Mouse (Mus musculus) layer of hippocampus, postnatal 36 days (tissue): Measurements from ENCODE around the gene Sh3pxd2a. TPM values are rescaled to one million over a fixed set of nuclear protein-coding genes. Genes with fewer than 3 reads are reported as not detected.

Experiments
- DNase-seq, 2 experiments: peaks; one replicate each; pipeline ENCODE4 v3.0.0; 2022
- total RNA-seq, 2 experiments: library from RNA; stranded (reverse); gene quantifications; 2 replicates each; pipeline ENCODE4 v1.2.3; 2021

The Sh3pxd2a gene
- total RNA-seq, 2 experiments from 2014 or later, result 32.8 to 38.8 TPM

DNA sequence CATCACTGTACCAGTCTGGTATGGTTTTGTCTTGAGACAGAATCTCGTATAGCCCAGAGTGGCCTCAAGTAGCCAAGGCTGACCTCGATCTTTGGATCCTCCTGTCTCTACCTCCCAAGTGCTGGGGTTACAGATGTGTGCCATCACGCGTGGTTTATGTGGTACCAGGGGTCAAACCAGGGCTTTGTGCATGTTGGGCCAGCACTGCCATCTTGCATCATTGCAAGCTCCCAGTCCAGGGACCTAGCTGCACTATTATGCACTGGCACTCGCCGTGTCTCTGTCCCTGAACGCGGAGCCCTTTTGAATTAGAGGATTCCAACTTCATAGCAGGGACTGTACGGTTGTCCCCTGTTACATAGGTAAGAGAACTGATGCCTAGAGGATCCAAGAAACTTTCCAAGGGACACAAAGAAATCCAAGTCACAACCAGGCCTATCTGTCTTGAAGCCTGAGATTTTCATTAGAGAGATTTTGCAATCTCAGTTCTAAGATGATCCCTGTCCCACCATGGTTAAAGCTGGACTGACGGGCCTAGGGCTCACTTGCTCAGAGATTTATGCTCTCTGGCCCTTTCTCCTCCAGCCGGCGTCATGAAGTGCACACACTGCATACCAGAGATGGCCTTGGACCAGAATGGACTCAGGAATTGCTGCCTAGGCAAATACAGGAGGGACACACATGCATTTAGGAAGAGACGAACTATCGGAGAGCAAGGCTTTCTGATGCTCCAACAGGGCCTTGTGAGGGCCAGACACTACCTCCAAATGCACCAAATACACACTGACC lies 157.9 kb downstream of the Sh3pxd2a start:
- no peak for DNase-seq

GRCm38 (mm10) chr19:47305401-47305800 lies 158.8 kb downstream of the Sh3pxd2a start:
- DNase-seq, result no peak

DNA sequence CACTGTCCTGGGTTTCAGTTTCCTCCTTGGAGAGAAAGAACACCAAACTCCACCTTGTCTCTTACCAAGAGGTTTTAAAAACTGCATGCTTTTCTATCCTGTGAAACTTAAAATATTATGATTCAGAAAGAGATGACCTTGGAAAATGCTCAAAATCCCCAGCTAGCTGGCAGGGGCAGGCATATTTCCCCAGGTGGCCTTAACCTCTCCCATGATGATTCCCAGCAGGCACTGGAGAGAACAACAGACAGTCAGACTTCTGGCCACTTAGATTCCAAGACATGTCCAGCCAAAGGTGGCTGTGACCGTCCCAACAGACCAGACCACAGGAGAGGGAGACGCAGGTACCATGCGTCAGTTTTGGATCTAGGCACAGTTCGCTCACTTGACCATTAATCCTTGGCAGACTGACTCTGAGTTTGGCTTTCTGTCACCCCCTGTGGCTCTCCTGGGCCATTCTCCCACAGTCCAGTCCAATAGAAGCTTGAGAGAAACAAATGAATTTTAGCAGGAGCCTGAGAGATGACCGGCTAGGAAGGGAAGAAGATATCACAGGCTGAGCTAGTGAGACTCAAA lies 159.9 kb downstream of the Sh3pxd2a start:
- no peak for DNase-seq

DNA sequence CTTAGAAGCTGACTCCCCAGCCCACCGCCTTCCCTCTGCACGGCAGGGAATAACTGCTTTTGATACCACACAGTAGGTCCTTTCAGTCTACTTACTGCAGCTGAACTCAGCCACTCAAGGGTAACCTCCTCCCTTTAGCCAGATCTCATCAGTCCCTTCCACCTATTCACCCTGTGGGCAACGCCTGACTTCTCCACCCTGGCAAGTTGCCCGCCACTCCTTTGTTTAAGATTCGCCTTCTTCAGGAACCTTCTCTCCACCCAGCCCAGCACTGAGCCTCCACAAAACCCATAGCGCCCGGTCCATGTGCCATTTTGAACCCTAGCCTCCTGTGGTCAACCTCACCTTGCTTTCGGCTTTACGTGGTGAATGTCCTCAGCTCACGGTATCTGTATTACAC lies 161.1 kb downstream of the Sh3pxd2a start:
- DNase-seq, result no peak

DNA sequence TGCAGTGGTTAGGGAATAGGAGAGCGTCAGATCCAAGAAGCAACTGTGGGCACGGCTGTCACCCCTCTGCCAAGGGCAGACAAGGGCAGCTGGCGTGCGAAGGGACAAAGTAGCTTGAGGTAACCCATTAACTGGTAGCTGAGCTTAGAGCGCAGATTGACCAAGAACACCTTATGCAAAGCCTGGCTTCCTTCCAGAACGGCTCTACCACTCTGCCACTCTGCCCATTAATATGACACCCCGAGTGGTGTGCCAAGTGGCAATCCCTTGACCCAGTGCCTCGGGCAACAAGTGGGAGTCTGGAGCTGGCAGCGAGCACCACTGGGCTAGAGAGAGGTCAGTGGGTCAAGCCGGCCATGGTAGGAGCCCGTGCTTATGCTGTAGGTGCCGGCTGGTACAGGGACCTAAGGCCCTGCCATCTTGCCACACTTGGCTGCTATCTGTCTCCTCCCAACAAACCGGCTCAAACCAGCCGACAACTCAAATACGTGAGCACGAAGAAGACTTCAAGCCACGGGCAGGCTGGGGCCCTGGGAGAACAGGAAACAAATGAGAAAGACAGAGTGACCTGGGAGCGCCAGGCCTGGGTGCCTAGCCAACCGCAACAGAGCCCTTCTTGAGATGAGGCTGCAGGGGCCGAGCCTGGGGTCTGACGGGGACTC lies 161.9 kb downstream of the Sh3pxd2a start:
- DNase-seq, result no peak

- no peak for DNase-seq
Observed at GRCm38 (mm10) chr19:47301303-47302190, 162.7 kb downstream of the Sh3pxd2a start.

DNA sequence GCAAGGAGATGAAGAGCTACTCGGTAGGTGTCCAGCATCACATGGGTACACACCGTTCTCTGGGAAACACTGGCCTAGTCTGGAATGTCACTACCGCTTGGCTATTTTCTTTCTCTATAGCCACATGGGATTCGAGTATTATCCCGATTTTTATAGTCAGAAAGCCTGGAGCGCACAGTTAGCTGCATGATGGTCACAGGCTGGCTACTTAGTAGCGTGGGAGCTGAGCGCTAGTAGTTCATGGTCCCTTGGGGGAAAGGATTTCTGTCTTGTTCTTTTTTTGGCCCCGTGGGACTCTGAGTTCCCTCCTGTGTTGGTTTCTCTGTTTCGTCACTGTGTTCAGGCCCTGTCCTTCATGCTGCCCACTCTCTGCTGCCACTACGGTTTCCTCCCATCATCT lies 166.1 kb downstream of the Sh3pxd2a start:
- no peak for DNase-seq

- no peak for DNase-seq
Observed at GRCm38 (mm10) chr19:47292451-47292951, 171.7 kb downstream of the Sh3pxd2a start.

- no peak for DNase-seq
Observed at GRCm38 (mm10) chr19:47291307-47292080, 172.7 kb downstream of the Sh3pxd2a start.

GRCm38 (mm10) chr19:47286886-47287450 lies 177.2 kb downstream of the Sh3pxd2a start:
- no peak for DNase-seq

- DNase-seq, result no peak
Observed at GRCm38 (mm10) chr19:47285581-47285980, 178.6 kb downstream of the Sh3pxd2a start.

DNA sequence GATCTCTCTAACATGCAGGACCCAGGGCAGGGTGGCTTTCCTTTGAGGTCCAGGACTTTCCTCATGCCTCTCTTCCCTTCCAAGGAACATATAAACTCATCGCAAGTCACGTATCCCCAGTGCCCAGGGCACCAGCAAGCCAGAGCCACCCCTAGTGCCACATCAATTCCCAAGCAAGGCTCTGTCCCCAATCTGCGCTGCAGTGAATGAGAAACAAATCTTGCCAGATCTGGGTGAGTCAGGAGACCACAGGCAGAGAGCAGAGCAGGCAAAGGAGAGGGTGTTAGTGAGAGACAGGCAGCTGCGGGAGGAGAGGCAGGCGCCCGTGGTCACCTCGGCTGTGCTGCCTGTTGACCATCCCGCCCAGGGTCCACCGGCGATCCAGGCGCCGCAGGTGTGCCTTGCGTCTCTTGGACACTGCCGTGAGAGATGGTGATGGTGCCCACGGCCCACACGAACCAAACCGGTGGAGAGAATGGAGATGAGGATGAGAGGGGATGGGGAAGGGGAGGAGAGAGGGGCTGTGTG lies 181.4 kb downstream of the Sh3pxd2a start:
- no peak for DNase-seq

DNA sequence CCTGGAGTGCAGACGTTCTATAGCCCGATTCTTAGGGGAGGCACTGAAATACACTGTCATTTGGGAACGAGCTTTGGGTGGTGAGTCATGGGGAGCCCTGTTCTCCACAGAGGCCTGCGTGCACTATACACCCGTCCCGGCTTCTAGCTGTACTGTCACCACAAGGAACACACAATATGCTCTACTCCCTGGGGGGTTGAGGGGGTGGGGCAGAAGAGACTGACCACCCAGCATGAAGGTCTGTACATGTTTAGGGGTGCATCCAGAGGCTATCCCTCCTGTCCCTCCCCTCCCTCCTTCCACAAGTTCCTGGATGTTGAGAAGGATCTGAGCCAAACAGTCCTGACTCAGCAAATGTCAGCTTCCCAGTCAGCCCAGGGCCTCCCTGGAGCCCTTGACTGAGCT lies 182.1 kb downstream of the Sh3pxd2a start:
- no peak for DNase-seq

DNA sequence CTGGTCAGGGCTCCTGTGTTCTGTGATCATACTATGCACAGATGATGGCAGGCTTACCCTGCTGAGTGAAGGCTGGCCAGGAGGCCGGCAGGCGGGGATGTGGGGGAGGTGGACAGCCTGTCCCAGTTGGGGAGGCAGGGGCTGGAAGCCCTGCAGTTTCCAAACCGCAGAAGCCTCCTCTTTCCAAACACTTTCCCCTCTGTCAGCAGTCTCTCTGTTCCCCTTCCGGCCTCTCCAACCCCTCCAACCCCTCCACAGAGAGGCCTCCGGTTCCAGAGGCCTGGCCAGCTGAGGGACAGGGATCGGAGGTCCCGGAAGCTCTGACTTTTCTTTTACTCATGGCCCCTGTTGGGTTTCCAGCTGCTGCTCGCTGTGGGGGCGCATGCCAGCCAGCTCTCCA lies 183.3 kb downstream of the Sh3pxd2a start:
- no peak for DNase-seq

- DNase-seq, result peak; percentile 81 to 85
Observed at GRCm38 (mm10) chr19:47279788-47280532, 184.2 kb downstream of the Sh3pxd2a start.

DNA sequence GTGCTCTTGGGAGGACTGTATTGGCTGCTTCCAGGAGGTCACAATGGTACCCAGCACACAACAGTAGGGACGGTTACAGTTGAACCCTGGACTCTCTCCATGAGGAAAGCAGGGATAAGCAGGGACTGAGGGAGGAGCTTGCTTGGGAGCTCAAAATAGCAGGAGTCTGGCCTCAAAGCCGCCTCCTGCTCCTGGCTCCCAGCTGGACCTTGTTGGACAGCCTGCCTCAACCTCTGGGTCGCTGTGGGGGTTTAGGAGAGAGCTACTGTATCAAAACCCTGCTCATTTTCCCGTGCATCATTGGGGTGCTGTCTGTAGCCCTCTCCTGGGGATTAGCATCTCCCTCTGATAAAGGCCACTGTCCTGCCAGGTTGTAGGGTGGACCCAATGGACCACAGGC lies 184.8 kb downstream of the Sh3pxd2a start:
- DNase-seq, result no peak

DNA sequence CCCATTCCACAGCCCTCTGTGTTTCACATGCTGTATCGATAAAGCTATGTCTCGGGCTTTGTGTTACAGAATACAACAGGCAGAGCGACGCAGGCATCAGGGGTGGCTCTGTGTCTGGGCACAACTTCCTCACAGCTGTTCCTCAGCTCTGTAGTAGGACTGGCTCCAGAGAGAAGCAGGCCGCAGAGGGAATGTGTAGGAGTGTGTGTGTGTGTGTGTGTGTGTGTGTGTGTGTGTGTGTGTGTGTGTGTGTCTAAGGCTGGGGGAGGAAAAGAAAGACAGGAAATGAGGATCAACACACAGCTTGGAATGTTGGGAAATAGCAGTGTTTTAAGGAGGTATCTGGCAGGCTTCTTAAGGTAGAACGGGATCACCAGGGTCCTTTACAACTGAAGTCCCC lies 187.5 kb downstream of the Sh3pxd2a start:
- peak in 1 of 2 experiments; percentile 56 for DNase-seq

DNA sequence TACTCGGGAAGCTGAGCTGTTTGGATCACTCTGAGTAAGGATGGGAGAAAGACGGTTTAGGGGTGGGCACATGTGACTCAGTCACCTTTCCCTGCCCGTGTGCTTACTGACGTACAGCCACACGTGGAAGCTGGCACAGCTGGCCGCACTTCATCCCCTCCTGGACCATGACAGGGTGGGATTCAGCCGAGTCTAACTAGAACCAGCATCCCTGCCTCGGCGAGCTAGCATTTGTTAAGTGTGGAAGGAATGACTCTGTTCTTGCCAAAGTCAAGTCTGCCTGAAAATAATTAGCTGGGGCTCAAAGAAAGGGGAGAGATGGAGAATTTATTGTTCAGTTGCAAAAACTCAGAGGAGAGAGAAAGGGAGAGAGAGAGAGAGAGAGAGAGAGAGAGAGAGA lies 193.7 kb downstream of the Sh3pxd2a start:
- DNase-seq, result no peak

DNA sequence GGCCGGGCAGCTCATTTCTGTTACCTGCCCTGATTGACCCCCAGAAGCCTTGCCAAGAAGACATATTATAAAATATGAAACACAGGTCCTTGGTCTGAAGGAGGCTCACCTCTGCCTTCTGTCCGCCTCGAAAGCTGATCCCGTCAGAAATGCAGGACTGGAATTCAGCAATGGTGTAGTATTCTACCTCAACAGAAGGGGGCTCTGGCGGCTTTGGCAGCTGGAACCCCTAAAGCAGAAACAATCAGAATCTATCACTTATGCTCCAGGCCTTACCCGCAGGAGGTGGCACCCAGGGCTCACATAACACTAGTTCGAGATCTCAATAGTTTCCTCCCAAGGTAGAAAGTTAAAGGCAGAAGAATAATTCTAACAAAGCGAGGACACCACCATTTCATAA lies 194.5 kb downstream of the Sh3pxd2a start:
- DNase-seq, result no peak

- DNase-seq, result no peak
Observed at GRCm38 (mm10) chr19:47267066-47267465, 197.1 kb downstream of the Sh3pxd2a start.
